Mouse (Mus musculus): ENCODE results near the gene Pth. TPM values are rescaled to one million over a fixed set of nuclear protein-coding genes. Genes with fewer than 3 reads are reported as not detected.
A peak's percentile ranks its signal among the peaks of the same experiment; 100 is the strongest.

Pth gene
- polyA plus RNA-seq, 1 experiment from 2014 or later: 1.0 TPM

DNA sequence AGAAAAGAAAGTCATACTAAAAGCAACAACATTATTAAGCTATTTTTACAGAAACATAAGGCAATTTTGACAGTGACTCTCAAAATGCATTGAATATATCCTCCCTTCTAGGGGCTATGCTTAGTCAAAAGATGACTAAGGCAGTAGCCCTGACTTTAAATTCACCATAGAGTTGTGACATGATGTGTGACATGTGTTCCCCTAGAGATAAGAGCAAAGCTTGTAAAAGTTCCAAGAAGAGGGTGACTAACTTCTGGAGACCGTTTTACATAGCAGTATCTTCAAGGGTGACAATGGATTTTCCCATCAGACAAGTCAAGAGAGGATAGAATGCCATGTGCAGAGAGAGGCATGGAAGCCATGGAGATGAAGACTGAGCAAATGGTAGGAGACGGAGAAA lies 3.2 kb upstream of the Pth start:
- Histone ChIP-seq H3K27me3 (no peaks in the 10 kb centered on the region), H3K9ac (no peak overlapping the region), H3K9me3 (no peaks in the 10 kb centered on the region), H3K4me3 (no peak overlapping the region), H3K4me2 (replicated peaks) (no peak overlapping the region), H3K36me3 (no peaks in the 10 kb centered on the region), H3K4me1 (no peaks in the 10 kb centered on the region), H3K27ac (no peak overlapping the region)
- 84% methylated on average over 2 of the region's 2 CpGs for WGBS
- ATAC-seq (ENCODE audit: insufficient number of reproducible peaks, insufficient read depth, low FRiP score, low TSS enrichment): no peak

GRCm38 (mm10) chr7:113377875-113378658 lies 10.3 kb downstream of the Pth start:
- H3K9ac ChIP-seq: no peak overlapping the region
- H3K4me3 ChIP-seq: no peak overlapping the region
- no peaks in the 10 kb centered on the region for H3K27me3 ChIP-seq
- 33% methylated on average over 7 of the region's 7 CpGs for WGBS
- H3K36me3 ChIP-seq: no peaks in the 10 kb centered on the region
- H3K9me3 ChIP-seq: no peaks in the 10 kb centered on the region
- ATAC-seq (ENCODE audit: insufficient number of reproducible peaks, insufficient read depth, low FRiP score, low TSS enrichment): no peak
- H3K4me1 ChIP-seq: no peaks in the 10 kb centered on the region
- no peak overlapping the region for H3K27ac ChIP-seq
- no peak overlapping the region for H3K4me2 ChIP-seq (replicated peaks)

GRCm38 (mm10) chr7:113372682-113373081 lies 15.7 kb downstream of the Pth start:
- Histone ChIP-seq H3K4me3 (no peak overlapping the region), H3K27me3 (no peaks in the 10 kb centered on the region), H3K27ac (no peak overlapping the region), H3K36me3 (no peaks in the 10 kb centered on the region), H3K4me2 (replicated peaks) (no peak overlapping the region), H3K9me3 (no peaks in the 10 kb centered on the region), H3K9ac (no peak overlapping the region), H3K4me1 (no peaks in the 10 kb centered on the region; the same call in 1 of the 2 replicates)
- no peak for ATAC-seq (ENCODE audit: insufficient number of reproducible peaks, insufficient read depth, low FRiP score, low TSS enrichment)
- 75% methylated on average over 1 of the region's 1 CpGs for WGBS

- H3K4me2 ChIP-seq (replicated peaks): peak overlapping the region; percentile 88
- peak overlapping the region; percentile 88 for H3K27ac ChIP-seq
- no peaks in the 10 kb centered on the region for H3K9me3 ChIP-seq
- under 1% methylated on average over 44 of the region's 44 CpGs for WGBS
- no peaks in the 10 kb centered on the region for H3K36me3 ChIP-seq
- peak; percentile 58 for ATAC-seq (ENCODE audit: insufficient number of reproducible peaks, insufficient read depth, low FRiP score, low TSS enrichment)
- H3K4me3 ChIP-seq: peak overlapping the region; percentile 88
- H3K27me3 ChIP-seq: no peaks in the 10 kb centered on the region
- H3K4me1 ChIP-seq: no peaks in the 10 kb centered on the region; the same call in 1 of the 2 replicates
- peak overlapping the region; percentile 89 for H3K9ac ChIP-seq
These were observed 18.6 kb downstream of the Pth start for GRCm38 (mm10) chr7:113369620-113370340.

- no peaks in the 10 kb centered on the region for H3K9me3 ChIP-seq
- peak within 1 kb of the TSS; percentile 88 for H3K4me2 ChIP-seq (replicated peaks)
- peak within 1 kb of the TSS; percentile 89 for H3K9ac ChIP-seq
- no peaks in the 10 kb centered on the region for H3K36me3 ChIP-seq
- peak within 1 kb of the TSS; percentile 88 for H3K4me3 ChIP-seq
- under 1% methylated on average over 64 of the region's 64 CpGs for WGBS
- ATAC-seq (ENCODE audit: insufficient number of reproducible peaks, insufficient read depth, low FRiP score, low TSS enrichment): peak; percentile 98
- no peaks in the 10 kb centered on the region; the same call in 1 of the 2 replicates for H3K4me1 ChIP-seq
- H3K27me3 ChIP-seq: no peaks in the 10 kb centered on the region
- H3K27ac ChIP-seq: peak within 1 kb of the TSS; percentile 88
These were observed 19.4 kb downstream of the Pth start, which contains the start of gene Btbd10 for GRCm38 (mm10) chr7:113368746-113369619. Gene Btbd10, minus strand, starts transcription at chr7:113369392.

GRCm38 (mm10) chr7:113367440-113367839 lies 20.9 kb downstream of the Pth start:
- Histone ChIP-seq H3K9me3 (no peaks in the 10 kb centered on the region), H3K4me2 (replicated peaks) (no peak overlapping the region), H3K9ac (no peak overlapping the region), H3K27ac (no peak overlapping the region), H3K36me3 (no peaks in the 10 kb centered on the region), H3K4me3 (no peak overlapping the region), H3K4me1 (no peaks in the 10 kb centered on the region; the same call in 1 of the 2 replicates), H3K27me3 (no peaks in the 10 kb centered on the region)
- WGBS: 74% methylated on average over 4 of the region's 4 CpGs
- no peak for ATAC-seq (ENCODE audit: insufficient number of reproducible peaks, insufficient read depth, low FRiP score, low TSS enrichment)

DNA sequence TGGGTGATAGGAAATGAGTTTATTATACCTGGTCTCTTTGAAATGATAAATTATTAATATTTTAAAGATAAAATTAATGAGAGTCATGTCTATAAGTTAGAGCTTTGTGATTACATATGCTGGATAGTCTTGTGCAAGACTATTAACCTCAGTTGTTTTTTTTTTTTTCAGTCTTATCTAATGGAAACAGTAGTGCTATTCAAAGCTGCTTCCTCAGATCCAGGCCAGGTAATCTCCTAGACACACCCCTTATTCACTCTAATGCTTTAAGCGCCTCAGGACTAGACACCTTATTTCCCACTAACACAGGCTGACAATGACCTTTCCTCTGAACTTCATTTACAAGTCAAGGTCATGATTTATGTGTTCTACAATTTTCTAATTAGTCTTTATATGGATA lies 39.3 kb downstream of the Pth start:
- Histone ChIP-seq H3K36me3 (no peaks in the 10 kb centered on the region), H3K27ac (no peak overlapping the region), H3K27me3 (no peaks in the 10 kb centered on the region), H3K4me1 (no peaks in the 10 kb centered on the region), H3K4me3 (no peak overlapping the region), H3K9ac (no peak overlapping the region), H3K4me2 (replicated peaks) (no peak overlapping the region), H3K9me3 (no peaks in the 10 kb centered on the region)
- WGBS: 74% methylated on average over 1 of the region's 1 CpGs
- no peak for ATAC-seq (ENCODE audit: insufficient number of reproducible peaks, insufficient read depth, low FRiP score, low TSS enrichment)

DNA sequence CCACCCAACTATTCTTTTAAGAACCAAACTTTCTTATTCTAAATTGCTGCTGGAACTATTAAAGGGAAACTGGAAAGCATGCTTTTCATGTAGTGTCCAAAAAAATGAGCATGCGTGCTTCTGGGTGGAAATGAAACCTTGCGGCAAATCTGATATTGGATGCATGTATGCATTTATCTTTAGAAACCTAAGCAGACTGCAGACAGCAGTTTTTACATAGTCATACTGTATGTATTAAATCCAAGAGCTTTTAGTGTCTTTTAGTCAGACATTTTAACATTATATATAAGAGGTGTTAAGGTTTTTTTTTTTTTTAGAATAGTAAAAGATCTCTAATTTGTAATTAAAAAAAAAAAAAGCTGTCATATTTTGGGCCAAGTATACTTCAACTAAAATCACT lies 40.7 kb downstream of the Pth start:
- ATAC-seq (ENCODE audit: insufficient number of reproducible peaks, insufficient read depth, low FRiP score, low TSS enrichment): no peak
- H3K4me1 ChIP-seq: no peaks in the 10 kb centered on the region
- H3K4me3 ChIP-seq: no peak overlapping the region
- no peak overlapping the region for H3K4me2 ChIP-seq (replicated peaks)
- H3K36me3 ChIP-seq: no peaks in the 10 kb centered on the region
- no peaks in the 10 kb centered on the region for H3K9me3 ChIP-seq
- no peaks in the 10 kb centered on the region for H3K27me3 ChIP-seq
- 88% methylated on average over 2 of the region's 2 CpGs for WGBS
- no peak overlapping the region for H3K27ac ChIP-seq
- H3K9ac ChIP-seq: no peak overlapping the region

- Histone ChIP-seq H3K4me3 (no peak overlapping the region), H3K9me3 (no peaks in the 10 kb centered on the region), H3K27ac (no peak overlapping the region), H3K27me3 (no peaks in the 10 kb centered on the region), H3K4me2 (replicated peaks) (no peak overlapping the region), H3K9ac (no peak overlapping the region), H3K36me3 (no peaks in the 10 kb centered on the region), H3K4me1 (no peaks in the 10 kb centered on the region)
- no peak for ATAC-seq (ENCODE audit: insufficient number of reproducible peaks, insufficient read depth, low FRiP score, low TSS enrichment)
- 41% methylated on average over 4 of the region's 4 CpGs for WGBS
These were observed 41.1 kb downstream of the Pth start for GRCm38 (mm10) chr7:113347271-113347670.

Data from embryonic facial prominence, embryonic 12.5 days (tissue).